Mouse (Mus musculus): ENCODE results near the gene Matn1. TPM values are rescaled to one million over a fixed set of nuclear protein-coding genes. Genes with fewer than 3 reads are reported as not detected.

The Matn1 gene
- polyA plus RNA-seq, 1 experiment from 2014 or later = 0.41 TPM

GRCm38 (mm10) chr4:130914527-130914926 lies 29.7 kb upstream of the Matn1 start:
- H3K4me3 ChIP-seq (ENCODE audit: low read length) = no peak overlapping the region
- ATAC-seq (ENCODE audit: low FRiP score, low TSS enrichment) = no peak
- no peak overlapping the region for H3K27ac ChIP-seq (ENCODE audit: low read depth, low read length)
- H3K4me2 ChIP-seq (replicated peaks; ENCODE audit: low read depth, low read length) = no peak overlapping the region
- 79% methylated on average over 7 of the region's 7 CpGs for WGBS
- H3K9me3 ChIP-seq (ENCODE audit: control insufficient read depth, low read length) = no peaks in the 10 kb centered on the region
- H3K4me1 ChIP-seq (ENCODE audit: control insufficient read depth, insufficient read depth, low read length) = peaks cover 5% of the 10 kb centered on the region; the same call in 1 of the 2 replicates
- no peaks in the 10 kb centered on the region for H3K36me3 ChIP-seq (ENCODE audit: control insufficient read depth, insufficient read depth, low read length)
- no peaks in the 10 kb centered on the region for H3K27me3 ChIP-seq (ENCODE audit: control insufficient read depth, insufficient read depth, low read length)
- no peak overlapping the region for H3K9ac ChIP-seq (ENCODE audit: low read depth, low read length)

- H3K4me1 ChIP-seq (ENCODE audit: control insufficient read depth, insufficient read depth, low read length) = peaks cover 9% of the 10 kb centered on the region; the same call in 1 of the 2 replicates
- H3K36me3 ChIP-seq (ENCODE audit: control insufficient read depth, insufficient read depth, low read length) = no peaks in the 10 kb centered on the region
- no peaks in the 10 kb centered on the region for H3K9me3 ChIP-seq (ENCODE audit: control insufficient read depth, low read length)
- no peak overlapping the region for H3K9ac ChIP-seq (ENCODE audit: low read depth, low read length)
- ATAC-seq (ENCODE audit: low FRiP score, low TSS enrichment) = no peak
- H3K27ac ChIP-seq (ENCODE audit: low read depth, low read length) = no peak overlapping the region
- no peaks in the 10 kb centered on the region for H3K27me3 ChIP-seq (ENCODE audit: control insufficient read depth, insufficient read depth, low read length)
- no peak overlapping the region for H3K4me3 ChIP-seq (ENCODE audit: low read length)
- WGBS = 73% methylated on average over 12 of the region's 12 CpGs
- H3K4me2 ChIP-seq (replicated peaks; ENCODE audit: low read depth, low read length) = no peak overlapping the region
These were observed 29.0 kb upstream of the Matn1 start for GRCm38 (mm10) chr4:130915006-130915667.

- no peak overlapping the region for H3K9ac ChIP-seq (ENCODE audit: low read depth, low read length)
- no peak overlapping the region for H3K4me2 ChIP-seq (replicated peaks; ENCODE audit: low read depth, low read length)
- peaks cover 11% of the 10 kb centered on the region; the same call in 1 of the 2 replicates for H3K4me1 ChIP-seq (ENCODE audit: control insufficient read depth, insufficient read depth, low read length)
- no peak overlapping the region for H3K4me3 ChIP-seq (ENCODE audit: low read length)
- no peak overlapping the region for H3K27ac ChIP-seq (ENCODE audit: low read depth, low read length)
- WGBS = 51% methylated on average over 7 of the region's 7 CpGs
- H3K36me3 ChIP-seq (ENCODE audit: control insufficient read depth, insufficient read depth, low read length) = no peaks in the 10 kb centered on the region
- no peaks in the 10 kb centered on the region for H3K27me3 ChIP-seq (ENCODE audit: control insufficient read depth, insufficient read depth, low read length)
- H3K9me3 ChIP-seq (ENCODE audit: control insufficient read depth, low read length) = no peaks in the 10 kb centered on the region
- ATAC-seq (ENCODE audit: low FRiP score, low TSS enrichment) = no peak
These were observed 28.5 kb upstream of the Matn1 start for GRCm38 (mm10) chr4:130915668-130916035.

GRCm38 (mm10) chr4:130916639-130917038 lies 27.5 kb upstream of the Matn1 start:
- Histone ChIP-seq H3K27ac (ENCODE audit: low read depth, low read length) (no peak overlapping the region), H3K4me2 (replicated peaks; ENCODE audit: low read depth, low read length) (no peak overlapping the region), H3K4me1 (ENCODE audit: control insufficient read depth, insufficient read depth, low read length) (peaks cover 15% of the 10 kb centered on the region; the same call in 1 of the 2 replicates), H3K27me3 (ENCODE audit: control insufficient read depth, insufficient read depth, low read length) (no peaks in the 10 kb centered on the region), H3K4me3 (ENCODE audit: low read length) (no peak overlapping the region), H3K9me3 (ENCODE audit: control insufficient read depth, low read length) (no peaks in the 10 kb centered on the region), H3K9ac (ENCODE audit: low read depth, low read length) (no peak overlapping the region), H3K36me3 (ENCODE audit: control insufficient read depth, insufficient read depth, low read length) (no peaks in the 10 kb centered on the region)
- WGBS = 78% methylated on average over 7 of the region's 7 CpGs
- no peak for ATAC-seq (ENCODE audit: low FRiP score, low TSS enrichment)

- ATAC-seq (ENCODE audit: low FRiP score, low TSS enrichment) = no peak
- WGBS = 50% methylated on average over 4 of the region's 4 CpGs
- no peaks in the 10 kb centered on the region for H3K36me3 ChIP-seq (ENCODE audit: control insufficient read depth, insufficient read depth, low read length)
These were observed 26.6 kb upstream of the Matn1 start for GRCm38 (mm10) chr4:130917564-130917963.

GRCm38 (mm10) chr4:130918805-130919749 lies 25.1 kb upstream of the Matn1 start:
- H3K27me3 ChIP-seq (ENCODE audit: control insufficient read depth, insufficient read depth, low read length) = no peaks in the 10 kb centered on the region
- peaks cover 15% of the 10 kb centered on the region; the same call in 1 of the 2 replicates for H3K4me1 ChIP-seq (ENCODE audit: control insufficient read depth, insufficient read depth, low read length)
- no peak overlapping the region for H3K4me3 ChIP-seq (ENCODE audit: low read length)
- H3K9ac ChIP-seq (ENCODE audit: low read depth, low read length) = no peak overlapping the region
- ATAC-seq (ENCODE audit: low FRiP score, low TSS enrichment) = no peak
- no peak overlapping the region for H3K27ac ChIP-seq (ENCODE audit: low read depth, low read length)
- H3K9me3 ChIP-seq (ENCODE audit: control insufficient read depth, low read length) = no peaks in the 10 kb centered on the region
- no peaks in the 10 kb centered on the region for H3K36me3 ChIP-seq (ENCODE audit: control insufficient read depth, insufficient read depth, low read length)
- whole genome bisulfite sequencing = 76% methylated on average over 10 of the region's 10 CpGs
- H3K4me2 ChIP-seq (replicated peaks; ENCODE audit: low read depth, low read length) = no peak overlapping the region

More at GRCm38 (mm10) chr4:130917564-130917963, 26.6 kb upstream of the Matn1 start:
- Histone ChIP-seq H3K9me3 (ENCODE audit: control insufficient read depth, low read length) (no peaks in the 10 kb centered on the region), H3K4me3 (ENCODE audit: low read length) (no peak overlapping the region), H3K4me1 (ENCODE audit: control insufficient read depth, insufficient read depth, low read length) (peaks cover 15% of the 10 kb centered on the region; the same call in 1 of the 2 replicates), H3K9ac (ENCODE audit: low read depth, low read length) (no peak overlapping the region), H3K27me3 (ENCODE audit: control insufficient read depth, insufficient read depth, low read length) (no peaks in the 10 kb centered on the region), H3K4me2 (replicated peaks; ENCODE audit: low read depth, low read length) (no peak overlapping the region), H3K27ac (ENCODE audit: low read depth, low read length) (no peak overlapping the region)

GRCm38 (mm10) chr4:130919750-130920356 lies 24.3 kb upstream of the Matn1 start:
- Histone ChIP-seq H3K27me3 (ENCODE audit: control insufficient read depth, insufficient read depth, low read length) (no peaks in the 10 kb centered on the region), H3K9me3 (ENCODE audit: control insufficient read depth, low read length) (no peaks in the 10 kb centered on the region), H3K36me3 (ENCODE audit: control insufficient read depth, insufficient read depth, low read length) (no peaks in the 10 kb centered on the region), H3K4me3 (ENCODE audit: low read length) (no peak overlapping the region), H3K9ac (ENCODE audit: low read depth, low read length) (no peak overlapping the region), H3K4me1 (ENCODE audit: control insufficient read depth, insufficient read depth, low read length) (peaks cover 15% of the 10 kb centered on the region; the same call in 1 of the 2 replicates), H3K4me2 (replicated peaks; ENCODE audit: low read depth, low read length) (no peak overlapping the region), H3K27ac (ENCODE audit: low read depth, low read length) (peak overlapping the region; percentile 52; the same call in 1 of the 2 replicates)
- ATAC-seq (ENCODE audit: low FRiP score, low TSS enrichment) = no peak
- WGBS = 65% methylated on average over 9 of the region's 9 CpGs

GRCm38 (mm10) chr4:130920951-130921693 lies 23.1 kb upstream of the Matn1 start:
- Histone ChIP-seq H3K9ac (ENCODE audit: low read depth, low read length) (no peak overlapping the region), H3K27me3 (ENCODE audit: control insufficient read depth, insufficient read depth, low read length) (no peaks in the 10 kb centered on the region), H3K4me1 (ENCODE audit: control insufficient read depth, insufficient read depth, low read length) (peaks cover 15% of the 10 kb centered on the region; the same call in 1 of the 2 replicates), H3K27ac (ENCODE audit: low read depth, low read length) (no peak overlapping the region; the same call in 1 of the 2 replicates), H3K4me2 (replicated peaks; ENCODE audit: low read depth, low read length) (no peak overlapping the region), H3K36me3 (ENCODE audit: control insufficient read depth, insufficient read depth, low read length) (no peaks in the 10 kb centered on the region), H3K4me3 (ENCODE audit: low read length) (no peak overlapping the region), H3K9me3 (ENCODE audit: control insufficient read depth, low read length) (no peaks in the 10 kb centered on the region)
- ATAC-seq (ENCODE audit: low FRiP score, low TSS enrichment) = peak; percentile 93
- WGBS = 18% methylated on average over 12 of the region's 12 CpGs
